In the genomic region with DNA sequence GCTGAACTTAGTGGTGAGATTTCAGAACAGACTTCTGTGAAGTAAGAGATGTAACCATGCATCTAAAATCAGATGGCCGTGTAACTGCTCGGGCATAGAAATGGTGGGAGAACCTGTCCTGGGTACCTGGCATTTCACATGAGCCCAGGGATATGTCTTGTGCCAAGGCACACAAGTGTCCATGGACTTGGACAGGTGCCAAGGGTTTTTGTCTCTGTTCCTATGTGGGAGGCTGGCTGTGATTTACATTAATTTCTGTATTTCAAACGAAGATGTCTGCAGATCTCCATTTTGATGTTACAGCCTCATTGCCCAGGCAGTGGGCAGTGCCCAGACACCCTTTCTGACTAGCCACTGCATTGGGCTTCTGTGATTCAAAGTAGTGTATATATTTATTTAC, we compare ENCODE assay signal across 18 mouse cellular contexts.
DNase-seq lines count a peak whose midpoint lies in the region; ATAC-seq lines count a peak whose summit lies in the region.
"Had no signal": no experiment of that assay in that cellular context is flagged by ENCODE, and none has a peak within 500 bp of the region (broad histone marks: within the 10 kb centered on the region; RNA-seq: fewer than 3 reads in every experiment).

No protein-coding gene starts in this region.

- no peak for ATAC-seq in cerebellum, adult (ENCODE audit: insufficient number of reproducible peaks, low FRiP score, low TSS enrichment)
- ATAC-seq: forebrain, embryonic 15.5 days; intestine, embryonic 15.5 days; Patski had no signal

- intact Hi-C loops in left cerebral cortex, postnatal 4 days (cut with DNase I) = no loop called here
- intact Hi-C loops in left cerebral cortex, postnatal 25 days (cut with DNase I) = loop anchor here (5.0 kb wide), 1 partner anchor 80 kb away; a partner anchor contains a TSS

- DNase-seq in cerebellum, postnatal 10 days = peak; percentile 59 to 60
- DNase-seq in left cerebral cortex, postnatal 4 days = peak; percentile 24
- no peak for DNase-seq in left cerebral cortex, postnatal 25 days (ENCODE audit: low spot score in 2 of 2)
- peak; percentile 13 for DNase-seq in MN1 (ENCODE audit: low spot score)
- DNase-seq in right cerebral cortex, adult 2 months (ENCODE audit: low spot score in 2 of 2) = no peak
- DNase-seq: adrenal gland, postnatal 10 days; adrenal gland, postnatal 36 days; cerebellum, adult 11-12 months; cerebellum, adult 8-10 months; gastrocnemius, postnatal 10 days; gastrocnemius, postnatal 36 days; heart, adult 2 months; heart, postnatal 14 days; heart, postnatal 4 days had no signal

Comparison
In these comparisons a context has a peak if more than half of its experiments do, and no peak if none do; other contexts are left out.
1. DNase-seq: peak in cerebellum, postnatal 10 days (2 of 2), left cerebral cortex, postnatal 4 days (single experiment) and MN1 (single experiment); none in left cerebral cortex, postnatal 25 days (0 of 2) and right cerebral cortex, adult 2 months (0 of 2).